Mouse (Mus musculus): ENCODE data around the gene Csnk2a2.

DNA sequence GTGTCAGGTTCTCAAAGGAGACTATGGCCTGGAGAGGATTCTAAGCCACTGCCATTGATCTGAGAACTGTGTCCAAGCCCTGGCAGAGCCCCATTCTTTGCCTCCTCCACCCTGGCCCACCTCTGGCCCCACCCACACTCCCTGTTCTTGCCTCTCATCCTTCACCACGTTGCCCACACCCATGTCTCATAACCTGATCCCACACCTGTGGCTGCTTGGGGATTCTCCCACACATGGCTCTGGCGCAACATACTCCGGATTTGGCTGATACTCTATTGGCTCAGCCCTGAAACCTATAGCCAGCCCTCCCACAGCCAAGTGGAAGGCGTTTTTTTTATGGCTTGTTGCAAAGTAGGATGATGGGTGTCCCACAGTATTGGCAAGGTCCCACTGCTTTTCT is 2.2 kb upstream of the Csnk2a2 start:
- TF ChIP-seq CTCF (IDR thresholded peaks at IDR 0.05; ENCODE audit: extremely low read depth, insufficient read depth, insufficient read length, insufficient replicate concordance) = no peak
- no peak for TF ChIP-seq POLR2A (IDR thresholded peaks at IDR 0.05; ENCODE audit: low read depth, low read length)
